Comparison of ENCODE assay signal across 8 mouse cellular contexts in genomic region chr2:34519525-34519924, GRCm38 (mm10).
DNase-seq lines count a peak whose midpoint lies in the region; ATAC-seq and TF ChIP-seq lines count a peak whose summit lies in the region.
"Had no signal": no experiment of that assay in that cellular context is flagged by ENCODE, and none has a peak within 500 bp of the region (broad histone marks: within the 10 kb centered on the region; RNA-seq: fewer than 3 reads in every experiment).

No protein-coding gene starts in this region.

- H3K79me2 ChIP-seq in liver, adult 2 months (ENCODE audit: control insufficient read depth, insufficient read depth, low read length): no peaks in the 10 kb centered on the region

- no peaks in the 10 kb centered on the region for H3K27me3 ChIP-seq in kidney, adult 2 months (replicated peaks; ENCODE audit: control insufficient read depth, insufficient read depth, low read length)
- H3K27me3 ChIP-seq in kidney, embryonic 16.5 days (ENCODE audit: insufficient read depth, low read length): no peaks in the 10 kb centered on the region
- H3K27me3 ChIP-seq in liver, adult 2 months (ENCODE audit: control insufficient read depth, insufficient read depth, low read length): no peaks in the 10 kb centered on the region
- H3K27me3 ChIP-seq: midbrain, embryonic 12.5 days had no signal

- ATAC-seq in kidney, embryonic 16.5 days (ENCODE audit: low FRiP score, low TSS enrichment): no peak
- ATAC-seq in hematopoietic stem cell, adult 5-6 weeks (replicated peaks in 1 of 2; ENCODE audit: insufficient read depth in 1 of 2, low FRiP score in 2 of 2, low TSS enrichment in 1 of 2, low read depth in 1 of 2, poor library complexity in 2 of 2, severe bottlenecking in 2 of 2): peak; percentile 39 to 73; a peak in 1 of 4 replicates

- peak; percentile 54 for DNase-seq in kidney, adult 2 months
- DNase-seq in Muller cell, postnatal 12 days (ENCODE audit: inconsistent ontology term): peak; percentile 11
- DNase-seq in c-Kit-positive CD71-negative TER-119-negative erythroid progenitor cells, embryonic 14.5 days (ENCODE audit: low read depth): peak; percentile 41
- DNase-seq in liver, adult 2 months (ENCODE audit: extremely low read depth, low read depth, low spot score): peak; percentile 34
- peak; percentile 72 for DNase-seq in retina, embryonic 14.5 days (ENCODE audit: low spot score)

- no peaks in the 10 kb centered on the region for H3K36me3 ChIP-seq in kidney, adult 2 months (ENCODE audit: control insufficient read depth, insufficient read depth, low read length)
- no peaks in the 10 kb centered on the region for H3K36me3 ChIP-seq in kidney, embryonic 16.5 days (ENCODE audit: insufficient read depth, low read length)
- peaks cover 8% of the 10 kb centered on the region for H3K36me3 ChIP-seq in liver, adult 2 months (ENCODE audit: control insufficient read depth, insufficient read depth, low read length)
- H3K36me3 ChIP-seq: midbrain, embryonic 12.5 days had no signal

- TF ChIP-seq POLR2A in kidney, adult 2 months (IDR thresholded peaks at IDR 0.05; ENCODE audit: low read depth, low read length): no peak
- TF ChIP-seq POLR2A in liver, adult 2 months (IDR thresholded peaks at IDR 0.05; ENCODE audit: extremely low read depth, insufficient read depth, low read length): no peak

- H3K9ac ChIP-seq in kidney, embryonic 16.5 days (replicated peaks; ENCODE audit: low read length): no peak overlapping the region
- H3K9ac ChIP-seq in liver, adult 2 months (ENCODE audit: low read depth, low read length): no peak overlapping the region
- H3K9ac ChIP-seq: midbrain, embryonic 12.5 days had no signal

- no peaks in the 10 kb centered on the region; the same call in 1 of the 2 replicates for H3K4me1 ChIP-seq in kidney, adult 2 months (ENCODE audit: control insufficient read depth, insufficient read depth, low read length)
- H3K4me1 ChIP-seq in kidney, embryonic 16.5 days (ENCODE audit: insufficient read depth, low read length): 0 out of 2 replicates have a peak, but pooled peaks cover 2% of the 10 kb centered on the region
- H3K4me1 ChIP-seq in liver, adult 2 months (ENCODE audit: control insufficient read depth, insufficient read depth, low read length): no peaks in the 10 kb centered on the region
- H3K4me1 ChIP-seq: midbrain, embryonic 12.5 days had no signal

- no peaks in the 10 kb centered on the region for H3K9me3 ChIP-seq in kidney, embryonic 16.5 days (ENCODE audit: low read length)
- H3K9me3 ChIP-seq: midbrain, embryonic 12.5 days had no signal

- WGBS in kidney, adult 2 months: 46% methylated on average over 6 of the region's 6 CpGs
- 52% methylated on average over 6 of the region's 6 CpGs for WGBS in kidney, embryonic 16.5 days
- WGBS in liver, adult 2 months: 66% methylated on average over 6 of the region's 6 CpGs

- no peak overlapping the region for H3K4me2 ChIP-seq in kidney, embryonic 16.5 days (replicated peaks; ENCODE audit: low read depth, low read length)
- H3K4me2 ChIP-seq: midbrain, embryonic 12.5 days had no signal

- H3K27ac ChIP-seq in kidney, adult 2 months (ENCODE audit: insufficient read depth, low read depth, low read length): no peak overlapping the region
- no peak overlapping the region for H3K27ac ChIP-seq in kidney, embryonic 16.5 days (ENCODE audit: low read length)
- no peak overlapping the region for H3K27ac ChIP-seq in liver, adult 2 months (replicated peaks; ENCODE audit: insufficient read depth, low read depth, low read length)
- H3K27ac ChIP-seq: midbrain, embryonic 12.5 days had no signal

- TF ChIP-seq CTCF in kidney, adult 2 months (conservative IDR thresholded peaks at IDR 0.05; ENCODE audit: insufficient read depth, insufficient read length, low read depth, low read length): peak; percentile 57
- peak; percentile 39 for TF ChIP-seq CTCF in liver, adult 2 months (IDR thresholded peaks at IDR 0.05; ENCODE audit: low read depth, low read length)

- H3K4me3 ChIP-seq in kidney, adult 2 months (ENCODE audit: insufficient read depth, low read depth, low read length): no peak overlapping the region
- H3K4me3 ChIP-seq in kidney, embryonic 16.5 days (ENCODE audit: low read length): no peak overlapping the region
- H3K4me3 ChIP-seq in liver, adult 2 months (ENCODE audit: insufficient read depth, low read depth, low read length): no peak overlapping the region
- H3K4me3 ChIP-seq: midbrain, embryonic 12.5 days had no signal

Comparison
In these comparisons a context has a peak if more than half of its experiments do, and no peak if none do; other contexts are left out.
1. DNase-seq: peak in every context shown above with its lines; median percentile 72 in retina, embryonic 14.5 days; 54 in kidney, adult 2 months; 41 in c-Kit-positive CD71-negative TER-119-negative erythroid progenitor cells, embryonic 14.5 days; 34 in liver, adult 2 months; 11 in Muller cell, postnatal 12 days.